Mouse (Mus musculus): ENCODE measurements around the gene Arid2. TPM values are rescaled to one million over a fixed set of nuclear protein-coding genes. Genes with fewer than 3 reads are reported as not detected.
"Not testable (repeated sequence)": the region's sequence is repeated elsewhere in the genome, so short reads cannot be mapped to it uniquely, and the experiment has no call there.

Arid2 gene
- polyA plus RNA-seq, 1 experiment, result 0.61 TPM

DNA sequence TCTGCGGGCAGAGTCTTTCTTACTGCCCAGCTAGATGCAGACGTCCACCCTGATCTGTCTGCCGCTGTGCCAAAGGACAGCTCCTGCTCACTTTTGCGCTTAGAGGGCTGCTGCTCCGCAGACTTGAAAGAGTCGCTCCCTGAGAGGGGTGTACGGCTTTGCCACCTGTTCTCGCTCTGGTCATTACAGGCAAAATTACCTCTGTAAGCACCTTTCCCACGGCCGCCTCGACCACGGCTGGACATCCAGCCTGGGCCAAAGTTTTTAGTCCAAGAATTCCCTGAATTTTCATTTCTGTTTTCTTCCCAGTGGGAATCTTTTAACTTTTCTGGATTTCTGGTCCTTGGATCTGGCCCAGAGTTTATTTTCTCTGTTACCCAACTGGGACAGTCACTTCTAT, 130.8 kb downstream of the Arid2 start:
- Histone ChIP-seq H3K4me3 (replicated peaks) (no peak overlapping the region), H3K27me3 (ENCODE audit: control insufficient read depth) (no peaks in the 10 kb centered on the region), H3K9me3 (ENCODE audit: control insufficient read depth, low read length) (no peaks in the 10 kb centered on the region), H3K4me1 (ENCODE audit: control insufficient read depth) (no peaks in the 10 kb centered on the region), H3K36me3 (ENCODE audit: control insufficient read depth) (peaks cover 99% of the 10 kb centered on the region)
- TF ChIP-seq TAL1 (IDR thresholded peaks at IDR 0.05; ENCODE audit: low read length), result no peak
- TF ChIP-seq GATA1 (IDR thresholded peaks at IDR 0.05; ENCODE audit: low read length), result no peak

DNA sequence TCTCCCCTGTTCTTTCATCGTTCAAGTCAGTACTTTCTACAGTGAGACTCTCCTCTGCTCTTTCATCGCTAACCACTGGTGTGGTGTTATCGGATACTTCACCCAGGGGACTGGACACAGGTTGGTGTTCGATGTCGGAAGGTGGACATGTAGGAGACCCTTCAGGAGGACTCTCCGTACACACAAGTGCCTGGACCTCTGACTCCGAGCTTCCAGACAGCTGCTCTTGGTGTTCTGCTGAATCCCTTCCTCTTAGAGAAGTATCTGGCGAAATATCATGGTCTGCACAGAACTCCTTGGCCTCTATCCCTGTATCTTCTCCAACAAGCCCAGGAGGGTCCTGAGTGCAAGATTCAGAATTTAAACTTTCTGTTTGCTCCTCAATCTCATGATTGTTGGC, 132.6 kb downstream of the Arid2 start:
- Histone ChIP-seq H3K4me1 (ENCODE audit: control insufficient read depth) (no peaks in the 10 kb centered on the region), H3K36me3 (ENCODE audit: control insufficient read depth) (peaks cover 99% of the 10 kb centered on the region), H3K27me3 (ENCODE audit: control insufficient read depth) (no peaks in the 10 kb centered on the region), H3K4me3 (replicated peaks) (no peak overlapping the region), H3K9me3 (ENCODE audit: control insufficient read depth, low read length) (no peaks in the 10 kb centered on the region)
- TF ChIP-seq GATA1 (IDR thresholded peaks at IDR 0.05; ENCODE audit: low read length) (no peak), TAL1 (IDR thresholded peaks at IDR 0.05; ENCODE audit: low read length) (no peak)

DNA sequence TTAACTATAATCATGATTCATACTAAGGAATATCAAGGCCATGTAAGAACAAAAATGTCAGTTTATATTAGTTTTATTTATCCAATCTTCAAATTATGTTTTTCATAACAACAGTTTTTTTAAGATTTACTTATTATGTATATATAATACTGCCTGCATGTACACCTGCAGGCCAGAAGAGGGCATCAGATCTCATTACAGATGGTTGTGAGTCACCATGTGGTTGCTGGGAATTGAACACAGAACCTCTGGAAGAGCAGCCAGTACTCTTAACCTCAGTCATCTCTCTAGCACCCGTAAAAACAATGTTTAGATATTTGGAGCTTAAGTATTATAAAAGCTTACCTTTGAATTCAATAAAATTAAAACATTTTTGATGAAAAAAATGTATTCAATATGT, 146.9 kb downstream of the Arid2 start:
- TF ChIP-seq GATA1 (IDR thresholded peaks at IDR 0.05; ENCODE audit: low read length) (no peak), TAL1 (IDR thresholded peaks at IDR 0.05; ENCODE audit: low read length) (no peak)
- Histone ChIP-seq H3K9me3 (ENCODE audit: control insufficient read depth, low read length) (peaks cover 9% of the 10 kb centered on the region), H3K36me3 (ENCODE audit: control insufficient read depth) (peaks cover 85% of the 10 kb centered on the region), H3K27me3 (ENCODE audit: control insufficient read depth) (no peaks in the 10 kb centered on the region), H3K4me1 (ENCODE audit: control insufficient read depth) (no peaks in the 10 kb centered on the region), H3K4me3 (replicated peaks) (no peak overlapping the region)

DNA sequence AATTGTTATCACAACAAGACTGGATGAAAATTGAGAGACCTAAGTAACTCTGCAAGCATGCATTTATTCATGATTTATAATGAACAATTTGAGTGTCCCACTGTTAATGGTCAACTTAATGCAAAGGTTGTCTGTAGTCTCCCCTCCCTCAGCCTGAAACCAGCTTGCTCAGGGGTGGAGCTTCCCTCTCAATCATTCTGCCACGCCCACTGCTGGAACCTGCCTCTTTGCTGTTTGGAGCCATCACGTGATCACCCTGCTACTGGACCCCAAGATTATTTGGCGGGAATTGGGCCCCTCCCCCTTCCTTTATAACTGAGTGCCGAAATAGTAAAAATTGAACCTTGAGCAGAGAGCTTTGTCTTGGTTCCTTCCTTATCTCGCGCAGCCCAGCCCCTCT, 154.2 kb downstream of the Arid2 start:
- peaks cover 82% of the 10 kb centered on the region for H3K36me3 ChIP-seq (ENCODE audit: control insufficient read depth)
- not testable (repeated sequence) for H3K4me1 ChIP-seq (ENCODE audit: control insufficient read depth)

DNA sequence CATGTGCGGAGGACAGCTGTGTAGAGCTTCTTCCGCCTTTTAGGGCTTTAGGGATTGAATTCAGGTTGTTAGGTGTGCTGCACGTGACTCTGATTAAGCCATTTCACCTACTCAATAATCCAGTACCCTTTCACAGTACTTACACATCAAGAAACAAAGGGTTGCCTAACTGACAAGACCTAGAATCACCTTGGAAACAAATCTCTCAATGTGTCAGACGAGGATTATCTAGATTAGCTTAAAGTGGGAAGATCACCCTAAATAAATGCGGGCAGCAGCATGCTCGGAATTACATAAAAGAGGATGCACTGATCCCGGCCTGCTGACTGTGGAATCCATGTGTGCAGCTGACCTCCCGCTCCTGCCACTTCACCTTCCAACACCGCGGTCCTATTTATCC, 159.5 kb downstream of the Arid2 start:
- no peak overlapping the region for H3K4me3 ChIP-seq (replicated peaks)
- no peaks in the 10 kb centered on the region for H3K9me3 ChIP-seq (ENCODE audit: control insufficient read depth, low read length)
- H3K36me3 ChIP-seq (ENCODE audit: control insufficient read depth), result peaks cover 86% of the 10 kb centered on the region
- peaks cover 38% of the 10 kb centered on the region for H3K4me1 ChIP-seq (ENCODE audit: control insufficient read depth)
- no peaks in the 10 kb centered on the region for H3K27me3 ChIP-seq (ENCODE audit: control insufficient read depth)
- TF ChIP-seq TAL1 (IDR thresholded peaks at IDR 0.05; ENCODE audit: low read length), result no peak
- TF ChIP-seq GATA1 (IDR thresholded peaks at IDR 0.05; ENCODE audit: low read length), result no peak

More for the DNA sequence above, 154.2 kb downstream of the Arid2 start:
- not testable (repeated sequence) for H3K4me3 ChIP-seq (replicated peaks); H3K9me3 ChIP-seq (ENCODE audit: control insufficient read depth, low read length); H3K27me3 ChIP-seq (ENCODE audit: control insufficient read depth)

DNA sequence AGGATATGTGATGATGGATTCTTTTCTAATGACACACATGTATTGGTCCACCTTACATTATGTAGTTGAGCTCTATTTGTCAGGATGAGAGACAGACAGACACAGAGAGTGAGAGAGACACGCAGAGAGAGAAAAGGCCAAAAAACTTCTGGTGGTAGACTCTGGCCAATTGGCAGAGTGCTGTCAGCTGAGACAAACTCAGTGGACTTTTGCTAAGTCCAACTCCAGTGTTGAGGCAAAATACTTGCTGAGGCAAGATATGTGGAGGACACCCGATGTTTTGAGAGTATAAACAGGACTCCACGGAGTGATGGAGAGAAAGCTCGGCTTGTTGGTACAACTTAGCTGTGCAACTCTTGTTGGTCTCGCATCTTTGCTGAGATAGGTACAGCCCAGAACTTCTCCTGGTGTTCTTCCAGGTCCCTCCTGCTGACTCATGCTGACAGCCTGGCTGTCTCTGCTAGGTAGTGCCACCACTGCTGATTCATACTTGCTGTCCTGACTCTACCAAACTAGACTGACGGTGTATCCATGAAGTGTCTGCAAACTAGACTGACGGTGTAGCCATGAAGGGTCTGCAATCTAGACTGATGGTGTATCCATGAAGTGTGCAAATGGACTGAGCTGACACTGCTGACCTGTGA, 161.5 kb downstream of the Arid2 start:
- Histone ChIP-seq H3K36me3 (ENCODE audit: control insufficient read depth) (peaks cover 76% of the 10 kb centered on the region), H3K9me3 (ENCODE audit: control insufficient read depth, low read length) (no peaks in the 10 kb centered on the region), H3K27me3 (ENCODE audit: control insufficient read depth) (no peaks in the 10 kb centered on the region), H3K4me3 (replicated peaks) (peak overlapping the region; percentile 29), H3K4me1 (ENCODE audit: control insufficient read depth) (peaks cover 44% of the 10 kb centered on the region)
- TF ChIP-seq GATA1 (IDR thresholded peaks at IDR 0.05; ENCODE audit: low read length) (no peak), TAL1 (IDR thresholded peaks at IDR 0.05; ENCODE audit: low read length) (no peak)

DNA sequence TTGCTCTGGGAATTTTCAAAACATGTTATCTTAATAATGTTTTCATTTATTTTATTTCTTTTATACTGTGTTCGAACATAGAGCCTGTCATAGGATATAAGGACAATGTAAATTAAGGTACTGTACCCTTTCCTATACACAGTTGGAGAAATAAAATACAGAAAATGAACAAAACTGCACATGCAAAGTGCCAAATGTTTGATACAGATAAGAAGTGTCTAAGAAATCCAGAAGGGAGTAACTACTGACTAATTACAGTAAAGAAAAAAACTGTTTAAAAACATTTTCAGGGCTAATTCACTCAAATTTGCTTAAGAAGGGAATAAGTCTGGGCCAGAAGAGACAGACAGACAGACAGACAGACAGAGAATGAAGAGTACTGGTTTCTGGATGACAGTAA, 166.0 kb downstream of the Arid2 start:
- TF ChIP-seq TAL1 (IDR thresholded peaks at IDR 0.05; ENCODE audit: low read length), result no peak
- TF ChIP-seq GATA1 (IDR thresholded peaks at IDR 0.05; ENCODE audit: low read length), result no peak
- Histone ChIP-seq H3K9me3 (ENCODE audit: control insufficient read depth, low read length) (no peaks in the 10 kb centered on the region), H3K4me1 (ENCODE audit: control insufficient read depth) (peaks cover 72% of the 10 kb centered on the region), H3K36me3 (ENCODE audit: control insufficient read depth) (peaks cover 66% of the 10 kb centered on the region), H3K27me3 (ENCODE audit: control insufficient read depth) (no peaks in the 10 kb centered on the region), H3K4me3 (replicated peaks) (no peak overlapping the region)

Other genes with a start within 250 kb of the Arid2 start
- gene Scaf11, start 173.3 kb downstream of the Arid2 start, polyA plus RNA-seq (2012), result 2.7 TPM in 2 replicates